11 mouse cellular contexts compared by ENCODE assay signal in the genomic region with DNA sequence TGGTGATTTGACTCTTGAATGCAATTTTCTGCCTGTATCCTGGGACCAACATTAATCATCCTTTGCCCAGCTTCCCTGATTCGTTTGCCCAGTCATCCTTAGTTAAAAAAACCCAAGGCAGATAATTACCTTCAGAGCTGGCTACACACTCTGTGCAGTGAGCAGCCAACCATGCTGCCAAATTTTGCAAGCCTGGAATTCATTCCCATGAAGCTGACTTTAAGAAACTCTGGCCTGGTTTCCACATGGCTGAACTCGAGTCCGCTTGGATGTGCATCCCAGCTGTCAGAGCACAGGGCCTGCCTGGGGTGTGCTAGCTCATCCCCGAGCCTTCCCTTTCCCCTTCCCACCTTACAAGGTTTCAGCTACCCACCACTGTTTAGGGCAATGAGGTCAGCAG. TPM values are rescaled to one million over a fixed set of nuclear protein-coding genes. Genes with fewer than 3 reads are reported as not detected.
A peak's percentile ranks its signal among the peaks of the same experiment; 100 is the strongest.
DNase-seq lines count a peak whose midpoint lies in the region; ATAC-seq lines count a peak whose summit lies in the region.
"Had no signal": no experiment of that assay in that cellular context is flagged by ENCODE, and none has a peak within 500 bp of the region (broad histone marks: within the 10 kb centered on the region; RNA-seq: fewer than 3 reads in every experiment).

No protein-coding gene starts in this region.

- no peak overlapping the region for H3K4me2 ChIP-seq in neural tube, embryonic 12.5 days (replicated peaks)
- H3K4me2 ChIP-seq in kidney, embryonic 16.5 days (replicated peaks; ENCODE audit: low read depth, low read length) = no peak overlapping the region
- H3K4me2 ChIP-seq: limb, embryonic 12.5 days had no signal

- no peak overlapping the region for H3K9ac ChIP-seq in neural tube, embryonic 12.5 days
- no peak overlapping the region for H3K9ac ChIP-seq in kidney, embryonic 16.5 days (replicated peaks; ENCODE audit: low read length)
- H3K9ac ChIP-seq: limb, embryonic 12.5 days had no signal

- intact Hi-C loops in left cerebral cortex, postnatal 36 days (cut with DNase I) = loop anchor here (5.0 kb wide), 1 partner anchor 214 kb away; the partner anchor contains the start of gene Cachd1
- intact Hi-C loops in heart, postnatal 25 days (cut with DNase I) = loop anchor here (10.0 kb wide), 2 partner anchors 374 to 1004 kb away; no protein-coding TSS in a partner anchor

- 55% methylated on average over 4 of the region's 4 CpGs for WGBS in neural tube, embryonic 12.5 days
- WGBS in kidney, embryonic 16.5 days = 40% methylated on average over 4 of the region's 4 CpGs

- H3K27me3 ChIP-seq in neural tube, embryonic 12.5 days (replicated peaks) = no peaks in the 10 kb centered on the region
- no peaks in the 10 kb centered on the region for H3K27me3 ChIP-seq in kidney, embryonic 16.5 days (ENCODE audit: insufficient read depth, low read length)
- H3K27me3 ChIP-seq: limb, embryonic 12.5 days had no signal

- ATAC-seq in neural tube, embryonic 12.5 days (ENCODE audit: low FRiP score, low read depth) = peak; percentile 18; the same call in 1 of the 2 replicates
- ATAC-seq in kidney, embryonic 16.5 days (ENCODE audit: low FRiP score, low TSS enrichment) = peak; percentile 79

- H3K27ac ChIP-seq in neural tube, embryonic 12.5 days = no peak overlapping the region
- peak overlapping the region; percentile 79 for H3K27ac ChIP-seq in kidney, embryonic 16.5 days (ENCODE audit: low read length)
- H3K27ac ChIP-seq: limb, embryonic 12.5 days had no signal

- no peaks in the 10 kb centered on the region for H3K9me3 ChIP-seq in neural tube, embryonic 12.5 days
- H3K9me3 ChIP-seq in kidney, embryonic 16.5 days (ENCODE audit: low read length) = 0 out of 2 replicates have a peak, but pooled peaks cover 3% of the 10 kb centered on the region
- H3K9me3 ChIP-seq: limb, embryonic 12.5 days had no signal

- H3K36me3 ChIP-seq in neural tube, embryonic 12.5 days = peaks cover 66% of the 10 kb centered on the region
- peaks cover 47% of the 10 kb centered on the region for H3K36me3 ChIP-seq in kidney, embryonic 16.5 days (ENCODE audit: insufficient read depth, low read length)

- DNase-seq in embryo, embryonic 10 days (ENCODE audit: low spot score) = peak; percentile 29
- no peak for DNase-seq in embryo, embryonic 10.5 days (ENCODE audit: low spot score)
- DNase-seq in neural tube, embryonic 10.5 days (ENCODE audit: extremely low spot score, low spot score) = no peak
- peak; percentile 22 for DNase-seq in skeletal muscle tissue, adult 2 months (ENCODE audit: low read depth, low spot score)
- DNase-seq in left cerebral cortex, postnatal 36 days (ENCODE audit: low spot score in 2 of 2) = no peak
- DNase-seq in heart, postnatal 25 days (ENCODE audit: low spot score) = no peak

- no peak overlapping the region for H3K4me3 ChIP-seq in neural tube, embryonic 12.5 days
- no peak overlapping the region for H3K4me3 ChIP-seq in kidney, embryonic 16.5 days (ENCODE audit: low read length)
- H3K4me3 ChIP-seq: limb, embryonic 12.5 days had no signal

- no peaks in the 10 kb centered on the region for H3K4me1 ChIP-seq in neural tube, embryonic 12.5 days
- peaks cover 33% of the 10 kb centered on the region for H3K4me1 ChIP-seq in kidney, embryonic 16.5 days (ENCODE audit: insufficient read depth, low read length)
- H3K4me1 ChIP-seq: limb, embryonic 12.5 days had no signal

RNA-seq across cellular contexts. Expression of gene Gm10577, which starts 29.5 kb away (rescaled TPM):
- polyA plus RNA-seq in neural tube, embryonic 12.5 days (2016; fragmentation: Nextera tagmentation; extraction: Ambion mirVana) = not detected in 2 replicates
- polyA plus RNA-seq in kidney, embryonic 16.5 days (2015; fragmentation: Nextera tagmentation; extraction: Ambion mirVana) = not detected in 2 replicates
- total RNA-seq in left cerebral cortex, postnatal 36 days (2021) = not detected
- total RNA-seq in heart, postnatal 25 days (2021) = not detected
- total RNA-seq: heart, postnatal 10 days had no signal
- polyA plus RNA-seq: embryonic facial prominence, embryonic 11.5 days; limb, embryonic 12.5 days had no signal

Comparison
In these comparisons a context has a peak if more than half of its experiments do, and no peak if none do; other contexts are left out.
1. DNase-seq: peak in embryo, embryonic 10 days (single experiment) and skeletal muscle tissue, adult 2 months (single experiment); none in embryo, embryonic 10.5 days (single experiment), neural tube, embryonic 10.5 days (single experiment), left cerebral cortex, postnatal 36 days (0 of 2) and heart, postnatal 25 days (single experiment).